Mouse (Mus musculus): ENCODE results near the gene Hnrnpa2b1. TPM values are rescaled to one million over a fixed set of nuclear protein-coding genes. Genes with fewer than 3 reads are reported as not detected.

Hnrnpa2b1 gene
- polyA plus RNA-seq, 1 experiment, result 275 TPM

GRCm38 (mm10) chr6:51510094-51510493 lies 40.4 kb upstream of the Hnrnpa2b1 start:
- TF ChIP-seq REST (IDR thresholded peaks at IDR 0.05; ENCODE audit: insufficient read depth, insufficient read length) (no peak), CEBPB (IDR thresholded peaks at IDR 0.05; ENCODE audit: insufficient read depth, poor library complexity, severe bottlenecking) (no peak), MYOG (IDR thresholded peaks at IDR 0.05; ENCODE audit: control insufficient read depth in 1 of 3, insufficient read depth in 1 of 3, insufficient read length in 2 of 3, low read depth in 2 of 3) (no peak), MAX (IDR thresholded peaks at IDR 0.05; ENCODE audit: low read depth) (no peak), TCF12 (IDR thresholded peaks at IDR 0.05; ENCODE audit: insufficient read depth, poor library complexity, severe bottlenecking) (no peak), TCF3 (IDR thresholded peaks at IDR 0.05; ENCODE audit: insufficient read length, low read depth) (no peak), POLR2A (IDR thresholded peaks at IDR 0.05; ENCODE audit: insufficient read length, low read depth) (no peak), E2F4 (IDR thresholded peaks at IDR 0.05; ENCODE audit: insufficient read depth) (no peak), POLR2AphosphoS2 (IDR thresholded peaks at IDR 0.05; ENCODE audit: insufficient read length, low read depth) (no peak), USF1 (IDR thresholded peaks at IDR 0.05; ENCODE audit: low read depth) (no peak), SRF (IDR thresholded peaks at IDR 0.05; ENCODE audit: control insufficient read depth, insufficient read length, low read depth) (no peak), MYOD1 (IDR thresholded peaks at IDR 0.05; ENCODE audit: control insufficient read depth in 1 of 3, insufficient read length in 2 of 3, low read depth in 2 of 3) (no peak)
- no peak overlapping the region for H3K4me3 ChIP-seq
- no peak overlapping the region for H3K4me2 ChIP-seq (ENCODE audit: low read depth)
- no peaks in the 10 kb centered on the region for H3K27me3 ChIP-seq (ENCODE audit: control insufficient read depth, insufficient read depth, insufficient read length)
- H3K36me3 ChIP-seq (ENCODE audit: control insufficient read depth, insufficient read depth), result no peaks in the 10 kb centered on the region
- H3K79me2 ChIP-seq (ENCODE audit: control insufficient read depth, insufficient read depth), result no peaks in the 10 kb centered on the region
- no peak overlapping the region for H3ac ChIP-seq (ENCODE audit: control insufficient read depth, insufficient read length)

GRCm38 (mm10) chr6:51508750-51509648 lies 39.3 kb upstream of the Hnrnpa2b1 start:
- Histone ChIP-seq H3ac (ENCODE audit: control insufficient read depth, insufficient read length) (no peak overlapping the region), H3K79me2 (ENCODE audit: control insufficient read depth, insufficient read depth) (no peaks in the 10 kb centered on the region), H3K27me3 (ENCODE audit: control insufficient read depth, insufficient read depth, insufficient read length) (no peaks in the 10 kb centered on the region), H3K4me2 (ENCODE audit: low read depth) (no peak overlapping the region), H3K4me3 (no peak overlapping the region), H3K36me3 (ENCODE audit: control insufficient read depth, insufficient read depth) (no peaks in the 10 kb centered on the region)
- TF ChIP-seq USF1 (IDR thresholded peaks at IDR 0.05; ENCODE audit: low read depth), result no peak
- no peak for TF ChIP-seq POLR2AphosphoS2 (IDR thresholded peaks at IDR 0.05; ENCODE audit: insufficient read length, low read depth)
- no peak for TF ChIP-seq MYOD1 (IDR thresholded peaks at IDR 0.05; ENCODE audit: control insufficient read depth in 1 of 3, insufficient read length in 2 of 3, low read depth in 2 of 3)
- no peak for TF ChIP-seq REST (IDR thresholded peaks at IDR 0.05; ENCODE audit: insufficient read depth, insufficient read length)
- no peak for TF ChIP-seq MAX (IDR thresholded peaks at IDR 0.05; ENCODE audit: low read depth)
- TF ChIP-seq POLR2A (IDR thresholded peaks at IDR 0.05; ENCODE audit: insufficient read length, low read depth), result no peak
- TF ChIP-seq MYOG (IDR thresholded peaks at IDR 0.05; ENCODE audit: control insufficient read depth in 1 of 3, insufficient read depth in 1 of 3, insufficient read length in 2 of 3, low read depth in 2 of 3), result no peak
- no peak for TF ChIP-seq CEBPB (IDR thresholded peaks at IDR 0.05; ENCODE audit: insufficient read depth, poor library complexity, severe bottlenecking)
- TF ChIP-seq TCF3 (IDR thresholded peaks at IDR 0.05; ENCODE audit: insufficient read length, low read depth), result no peak
- TF ChIP-seq TCF12 (IDR thresholded peaks at IDR 0.05; ENCODE audit: insufficient read depth, poor library complexity, severe bottlenecking), result no peak
- TF ChIP-seq SRF (IDR thresholded peaks at IDR 0.05; ENCODE audit: control insufficient read depth, insufficient read length, low read depth), result no peak
- TF ChIP-seq E2F4 (IDR thresholded peaks at IDR 0.05; ENCODE audit: insufficient read depth), result no peak

- Histone ChIP-seq H3K4me3 (no peak overlapping the region), H3ac (ENCODE audit: control insufficient read depth, insufficient read length) (no peak overlapping the region), H3K36me3 (ENCODE audit: control insufficient read depth, insufficient read depth) (no peaks in the 10 kb centered on the region), H3K27me3 (ENCODE audit: control insufficient read depth, insufficient read depth, insufficient read length) (no peaks in the 10 kb centered on the region), H3K4me2 (ENCODE audit: low read depth) (no peak overlapping the region), H3K79me2 (ENCODE audit: control insufficient read depth, insufficient read depth) (no peaks in the 10 kb centered on the region)
- TF ChIP-seq REST (IDR thresholded peaks at IDR 0.05; ENCODE audit: insufficient read depth, insufficient read length) (no peak), TCF3 (IDR thresholded peaks at IDR 0.05; ENCODE audit: insufficient read length, low read depth) (no peak), TCF12 (IDR thresholded peaks at IDR 0.05; ENCODE audit: insufficient read depth, poor library complexity, severe bottlenecking) (no peak), USF1 (IDR thresholded peaks at IDR 0.05; ENCODE audit: low read depth) (no peak), POLR2A (IDR thresholded peaks at IDR 0.05; ENCODE audit: insufficient read length, low read depth) (no peak), CEBPB (IDR thresholded peaks at IDR 0.05; ENCODE audit: insufficient read depth, poor library complexity, severe bottlenecking) (no peak), SRF (IDR thresholded peaks at IDR 0.05; ENCODE audit: control insufficient read depth, insufficient read length, low read depth) (no peak), MAX (IDR thresholded peaks at IDR 0.05; ENCODE audit: low read depth) (no peak), MYOD1 (IDR thresholded peaks at IDR 0.05; ENCODE audit: control insufficient read depth in 1 of 3, insufficient read length in 2 of 3, low read depth in 2 of 3) (no peak)
Observed at GRCm38 (mm10) chr6:51507556-51507955, 37.9 kb upstream of the Hnrnpa2b1 start.

GRCm38 (mm10) chr6:51505671-51506070 lies 36.0 kb upstream of the Hnrnpa2b1 start:
- Histone ChIP-seq H3ac (ENCODE audit: control insufficient read depth, insufficient read length) (no peak overlapping the region), H3K79me2 (ENCODE audit: control insufficient read depth, insufficient read depth) (no peaks in the 10 kb centered on the region), H3K27me3 (ENCODE audit: control insufficient read depth, insufficient read depth, insufficient read length) (no peaks in the 10 kb centered on the region), H3K4me2 (ENCODE audit: low read depth) (no peak overlapping the region), H3K36me3 (ENCODE audit: control insufficient read depth, insufficient read depth) (no peaks in the 10 kb centered on the region), H3K4me3 (no peak overlapping the region)
- no peak for TF ChIP-seq REST (IDR thresholded peaks at IDR 0.05; ENCODE audit: insufficient read depth, insufficient read length)
- TF ChIP-seq TCF3 (IDR thresholded peaks at IDR 0.05; ENCODE audit: insufficient read length, low read depth), result no peak
- no peak for TF ChIP-seq MYOG (IDR thresholded peaks at IDR 0.05; ENCODE audit: control insufficient read depth in 1 of 3, insufficient read depth in 1 of 3, insufficient read length in 2 of 3, low read depth in 2 of 3)
- TF ChIP-seq USF1 (IDR thresholded peaks at IDR 0.05; ENCODE audit: low read depth), result no peak
- TF ChIP-seq MAX (IDR thresholded peaks at IDR 0.05; ENCODE audit: low read depth), result no peak
- TF ChIP-seq MYOD1 (IDR thresholded peaks at IDR 0.05; ENCODE audit: control insufficient read depth in 1 of 3, insufficient read length in 2 of 3, low read depth in 2 of 3), result no peak
- TF ChIP-seq TCF12 (IDR thresholded peaks at IDR 0.05; ENCODE audit: insufficient read depth, poor library complexity, severe bottlenecking), result no peak
- no peak for TF ChIP-seq POLR2AphosphoS2 (IDR thresholded peaks at IDR 0.05; ENCODE audit: insufficient read length, low read depth)
- no peak for TF ChIP-seq CEBPB (IDR thresholded peaks at IDR 0.05; ENCODE audit: insufficient read depth, poor library complexity, severe bottlenecking)
- no peak for TF ChIP-seq SRF (IDR thresholded peaks at IDR 0.05; ENCODE audit: control insufficient read depth, insufficient read length, low read depth)
- no peak for TF ChIP-seq POLR2A (IDR thresholded peaks at IDR 0.05; ENCODE audit: insufficient read length, low read depth)
- TF ChIP-seq E2F4 (IDR thresholded peaks at IDR 0.05; ENCODE audit: insufficient read depth), result no peak

All from myocyte (in vitro differentiated cells).